Mouse (Mus musculus): Measurements from ENCODE around the gene Hao2. TPM values are rescaled to one million over a fixed set of nuclear protein-coding genes. Genes with fewer than 3 reads are reported as not detected.

Gene Hao2
- polyA plus RNA-seq, 1 experiment: 424 TPM

DNA sequence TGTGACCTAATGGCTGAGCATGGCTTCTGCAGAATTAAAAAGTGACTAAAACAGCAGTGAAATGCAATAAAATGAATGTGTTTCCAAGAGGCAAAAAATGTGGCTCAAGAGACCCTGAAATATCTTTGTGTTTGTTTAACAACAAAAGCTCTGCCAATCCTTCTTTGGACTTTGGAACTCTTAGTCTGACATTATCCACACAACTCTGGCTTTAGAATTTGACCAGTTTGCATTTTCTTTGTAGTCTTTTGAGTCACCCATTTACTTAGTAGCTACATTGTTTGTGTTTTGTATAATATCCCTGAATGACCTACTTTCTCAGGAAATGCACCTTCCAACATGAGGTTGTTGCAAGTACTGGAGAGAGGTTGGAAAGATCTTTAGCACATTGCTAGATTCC is 39.4 kb upstream of the Hao2 start:
- H3K27ac ChIP-seq (ENCODE audit: insufficient read depth, low read depth, low read length): peak overlapping the region; percentile 89

DNA sequence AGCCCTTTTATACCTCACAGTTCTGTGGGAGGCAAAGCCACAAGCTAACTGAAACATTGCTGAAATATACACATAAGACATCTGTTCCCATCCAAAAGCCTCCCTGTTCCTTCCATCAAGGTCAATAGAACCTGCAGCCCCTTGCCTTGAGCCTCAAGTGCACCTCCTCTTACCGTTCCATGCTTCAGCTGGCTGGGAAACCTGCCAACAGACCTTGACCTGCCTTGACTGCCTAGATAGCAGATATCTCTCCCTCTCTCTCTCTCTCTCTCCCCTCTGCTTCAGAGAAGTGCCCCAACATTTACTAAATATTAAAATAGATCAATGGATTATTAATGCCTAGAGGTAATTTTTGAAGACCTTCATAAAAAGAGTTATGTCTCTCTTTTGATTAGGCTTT is 38.8 kb upstream of the Hao2 start:
- H3K27me3 ChIP-seq (replicated peaks; ENCODE audit: control insufficient read depth, insufficient read depth, low read length): no peaks in the 10 kb centered on the region
- H3K4me1 ChIP-seq (ENCODE audit: control insufficient read depth, insufficient read depth, low read length): peaks cover 40% of the 10 kb centered on the region
- H3K36me3 ChIP-seq (ENCODE audit: control insufficient read depth, insufficient read depth, low read length): no peaks in the 10 kb centered on the region
- peak; percentile 75 for DNase-seq
- WGBS: 13% methylated on average over 1 of the region's 1 CpGs
- no peak overlapping the region for H3K27ac ChIP-seq (ENCODE audit: insufficient read depth, low read depth, low read length)
- no peak overlapping the region for H3K4me3 ChIP-seq (ENCODE audit: insufficient read depth, low read depth, low read length)
- no peak for TF ChIP-seq CTCF (conservative IDR thresholded peaks at IDR 0.05; ENCODE audit: insufficient read depth, insufficient read length, low read depth, low read length)
- TF ChIP-seq POLR2A (IDR thresholded peaks at IDR 0.05; ENCODE audit: low read depth, low read length): no peak

More for the DNA sequence above, 39.4 kb upstream of the Hao2 start:
- H3K27me3 ChIP-seq (replicated peaks; ENCODE audit: control insufficient read depth, insufficient read depth, low read length): no peaks in the 10 kb centered on the region
- peaks cover 40% of the 10 kb centered on the region for H3K4me1 ChIP-seq (ENCODE audit: control insufficient read depth, insufficient read depth, low read length)
- TF ChIP-seq POLR2A (IDR thresholded peaks at IDR 0.05; ENCODE audit: low read depth, low read length) (no peak), CTCF (conservative IDR thresholded peaks at IDR 0.05; ENCODE audit: insufficient read depth, insufficient read length, low read depth, low read length) (no peak)
- H3K4me3 ChIP-seq (ENCODE audit: insufficient read depth, low read depth, low read length): no peak overlapping the region
- H3K36me3 ChIP-seq (ENCODE audit: control insufficient read depth, insufficient read depth, low read length): no peaks in the 10 kb centered on the region
- peak; percentile 82 for DNase-seq

DNA sequence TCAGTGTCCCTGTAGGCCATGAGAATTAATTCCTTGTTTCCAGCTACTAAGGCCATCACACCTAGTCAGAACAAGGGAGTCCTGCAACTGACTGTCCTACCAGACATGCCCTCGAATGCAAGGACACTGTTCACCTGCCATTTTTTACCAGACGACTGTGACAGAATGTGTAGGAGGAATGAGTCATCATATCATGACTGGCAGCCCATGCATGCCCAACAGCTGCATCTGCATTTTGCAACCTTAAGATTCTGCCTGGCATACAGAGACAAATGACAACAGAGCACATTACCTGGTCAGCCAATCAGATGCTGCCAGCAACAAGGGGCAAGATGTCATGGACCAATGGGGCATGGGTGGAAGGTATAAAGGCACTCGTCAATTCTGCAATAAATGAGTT is 27.4 kb upstream of the Hao2 start:
- no peak for DNase-seq
- Histone ChIP-seq H3K4me3 (ENCODE audit: insufficient read depth, low read depth, low read length) (no peak overlapping the region), H3K27ac (ENCODE audit: insufficient read depth, low read depth, low read length) (no peak overlapping the region), H3K27me3 (replicated peaks; ENCODE audit: control insufficient read depth, insufficient read depth, low read length) (no peaks in the 10 kb centered on the region), H3K36me3 (ENCODE audit: control insufficient read depth, insufficient read depth, low read length) (no peaks in the 10 kb centered on the region), H3K4me1 (ENCODE audit: control insufficient read depth, insufficient read depth, low read length) (peaks cover 3% of the 10 kb centered on the region; the same call in 1 of the 2 replicates)
- 76% methylated on average over 3 of the region's 3 CpGs for WGBS
- TF ChIP-seq CTCF (conservative IDR thresholded peaks at IDR 0.05; ENCODE audit: insufficient read depth, insufficient read length, low read depth, low read length): no peak
- no peak for TF ChIP-seq POLR2A (IDR thresholded peaks at IDR 0.05; ENCODE audit: low read depth, low read length)

DNA sequence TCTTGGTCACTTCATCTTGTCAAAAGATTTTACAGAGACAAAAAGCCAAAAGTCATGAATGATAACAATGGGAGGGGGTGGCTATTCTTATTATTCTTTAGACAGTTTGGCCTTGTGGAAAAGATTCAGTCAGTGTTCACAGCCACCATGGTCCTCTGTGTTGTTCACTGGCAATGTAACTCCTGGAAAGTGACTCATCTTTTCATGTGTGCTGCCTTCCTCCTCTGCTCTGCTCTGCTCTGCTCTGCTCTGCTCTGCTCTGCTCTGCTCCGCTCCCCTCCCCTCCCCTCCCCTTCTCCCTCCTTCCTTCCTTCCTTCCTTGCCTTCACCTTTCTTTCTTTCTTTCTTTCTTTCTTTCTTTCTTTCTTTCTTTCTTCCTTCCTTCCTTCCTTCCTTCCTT is 24.2 kb upstream of the Hao2 start:
- Histone ChIP-seq H3K4me1 (ENCODE audit: control insufficient read depth, insufficient read depth, low read length) (peaks cover 3% of the 10 kb centered on the region; the same call in 1 of the 2 replicates), H3K27me3 (replicated peaks; ENCODE audit: control insufficient read depth, insufficient read depth, low read length) (no peaks in the 10 kb centered on the region), H3K27ac (ENCODE audit: insufficient read depth, low read depth, low read length) (peak overlapping the region; percentile 31; the same call in 1 of the 2 replicates)

DNA sequence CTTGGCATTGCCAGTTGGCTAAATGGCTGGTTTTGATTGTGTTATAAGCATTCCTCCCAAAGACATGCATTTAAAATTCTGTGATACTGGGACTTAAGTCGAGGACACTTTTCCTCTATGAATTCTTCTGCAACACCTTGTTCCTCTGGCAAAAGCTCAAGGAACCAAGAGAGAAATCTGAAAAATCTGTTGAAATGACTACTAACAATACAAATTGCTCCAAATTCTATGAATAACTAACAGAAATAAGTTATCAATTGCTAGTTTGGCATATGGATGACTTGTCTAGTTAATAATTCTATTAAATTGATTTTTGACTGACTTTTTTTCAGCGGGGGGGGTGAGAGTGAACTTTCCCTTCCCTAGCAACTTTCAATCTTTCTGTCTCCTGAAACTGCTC is 23.8 kb upstream of the Hao2 start:
- peak; percentile 68 for DNase-seq
- Histone ChIP-seq H3K27me3 (replicated peaks; ENCODE audit: control insufficient read depth, insufficient read depth, low read length) (no peaks in the 10 kb centered on the region), H3K4me1 (ENCODE audit: control insufficient read depth, insufficient read depth, low read length) (peaks cover 3% of the 10 kb centered on the region; the same call in 1 of the 2 replicates), H3K27ac (ENCODE audit: insufficient read depth, low read depth, low read length) (no peak overlapping the region), H3K4me3 (ENCODE audit: insufficient read depth, low read depth, low read length) (no peak overlapping the region), H3K36me3 (ENCODE audit: control insufficient read depth, insufficient read depth, low read length) (no peaks in the 10 kb centered on the region)
- 45% methylated on average over 2 of the region's 2 CpGs for WGBS
- TF ChIP-seq POLR2A (IDR thresholded peaks at IDR 0.05; ENCODE audit: low read depth, low read length): no peak
- TF ChIP-seq CTCF (conservative IDR thresholded peaks at IDR 0.05; ENCODE audit: insufficient read depth, insufficient read length, low read depth, low read length): no peak

More for the DNA sequence above, 24.2 kb upstream of the Hao2 start:
- no CpG with 5 or more reads among the region's 1 CpGs for WGBS
- no peak for DNase-seq
- TF ChIP-seq CTCF (conservative IDR thresholded peaks at IDR 0.05; ENCODE audit: insufficient read depth, insufficient read length, low read depth, low read length) (no peak), POLR2A (IDR thresholded peaks at IDR 0.05; ENCODE audit: low read depth, low read length) (no peak)
- Histone ChIP-seq H3K4me3 (ENCODE audit: insufficient read depth, low read depth, low read length) (no peak overlapping the region), H3K36me3 (ENCODE audit: control insufficient read depth, insufficient read depth, low read length) (no peaks in the 10 kb centered on the region)

DNA sequence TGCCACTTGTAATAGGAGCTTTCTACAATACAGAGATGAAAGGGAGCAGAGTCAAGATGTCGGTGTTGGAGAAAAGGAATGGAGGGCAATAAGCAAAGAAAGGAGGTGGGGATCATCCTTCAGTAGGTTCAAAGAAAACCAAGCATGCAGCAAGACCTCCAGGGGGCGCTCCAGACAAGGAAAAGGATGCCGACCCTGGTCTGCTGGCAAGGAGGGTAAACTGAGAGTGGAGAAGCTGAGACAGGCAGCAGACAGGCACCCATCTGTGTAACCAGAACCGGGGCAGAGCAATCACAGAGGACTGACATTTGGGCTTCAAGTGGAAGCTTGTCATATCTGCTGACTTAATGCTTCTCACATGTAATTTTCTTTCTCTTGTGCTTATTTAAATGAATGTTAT is 22.6 kb upstream of the Hao2 start:
- Histone ChIP-seq H3K4me3 (ENCODE audit: insufficient read depth, low read depth, low read length) (no peak overlapping the region), H3K27ac (ENCODE audit: insufficient read depth, low read depth, low read length) (no peak overlapping the region), H3K36me3 (ENCODE audit: control insufficient read depth, insufficient read depth, low read length) (no peaks in the 10 kb centered on the region), H3K27me3 (replicated peaks; ENCODE audit: control insufficient read depth, insufficient read depth, low read length) (no peaks in the 10 kb centered on the region), H3K4me1 (ENCODE audit: control insufficient read depth, insufficient read depth, low read length) (peaks cover 3% of the 10 kb centered on the region; the same call in 1 of the 2 replicates)
- TF ChIP-seq CTCF (conservative IDR thresholded peaks at IDR 0.05; ENCODE audit: insufficient read depth, insufficient read length, low read depth, low read length) (peak; percentile 83), POLR2A (IDR thresholded peaks at IDR 0.05; ENCODE audit: low read depth, low read length) (no peak)
- 2% methylated on average over 4 of the region's 4 CpGs for WGBS
- DNase-seq: peak; percentile 63

DNA sequence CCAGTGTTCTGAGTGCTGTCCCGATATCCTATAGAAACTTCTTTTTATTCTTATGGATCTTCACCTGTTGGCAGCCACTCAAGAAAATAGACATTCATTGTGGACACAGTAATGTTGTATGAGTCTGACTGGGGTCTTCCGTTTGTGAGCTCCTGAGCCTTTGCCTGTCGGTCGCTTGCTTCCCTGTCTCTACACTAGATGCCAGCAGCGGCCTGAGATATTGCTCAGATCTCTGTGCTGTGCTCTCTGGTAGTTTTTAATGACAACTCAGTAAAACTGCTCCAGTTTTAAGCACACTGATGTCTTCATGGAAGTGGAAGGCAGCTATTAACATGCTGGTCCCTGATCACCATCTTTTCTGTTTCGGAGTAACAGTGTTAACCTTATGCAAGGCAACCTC is 20.6 kb upstream of the Hao2 start:
- no peak overlapping the region for H3K4me3 ChIP-seq (ENCODE audit: insufficient read depth, low read depth, low read length)
- H3K27me3 ChIP-seq (replicated peaks; ENCODE audit: control insufficient read depth, insufficient read depth, low read length): no peaks in the 10 kb centered on the region
- DNase-seq: no peak
- TF ChIP-seq CTCF (conservative IDR thresholded peaks at IDR 0.05; ENCODE audit: insufficient read depth, insufficient read length, low read depth, low read length): 0 out of 2 replicates have a peak, but pooled peaks have one; percentile 10
- no peak for TF ChIP-seq POLR2A (IDR thresholded peaks at IDR 0.05; ENCODE audit: low read depth, low read length)
- peaks cover under 1% of the 10 kb centered on the region; the same call in 1 of the 2 replicates for H3K4me1 ChIP-seq (ENCODE audit: control insufficient read depth, insufficient read depth, low read length)
- no peaks in the 10 kb centered on the region for H3K36me3 ChIP-seq (ENCODE audit: control insufficient read depth, insufficient read depth, low read length)
- WGBS: 78% methylated on average over 6 of the region's 6 CpGs
- H3K27ac ChIP-seq (ENCODE audit: insufficient read depth, low read depth, low read length): no peak overlapping the region
